Mouse (Mus musculus): ENCODE results near the gene Ube2h.

DNA sequence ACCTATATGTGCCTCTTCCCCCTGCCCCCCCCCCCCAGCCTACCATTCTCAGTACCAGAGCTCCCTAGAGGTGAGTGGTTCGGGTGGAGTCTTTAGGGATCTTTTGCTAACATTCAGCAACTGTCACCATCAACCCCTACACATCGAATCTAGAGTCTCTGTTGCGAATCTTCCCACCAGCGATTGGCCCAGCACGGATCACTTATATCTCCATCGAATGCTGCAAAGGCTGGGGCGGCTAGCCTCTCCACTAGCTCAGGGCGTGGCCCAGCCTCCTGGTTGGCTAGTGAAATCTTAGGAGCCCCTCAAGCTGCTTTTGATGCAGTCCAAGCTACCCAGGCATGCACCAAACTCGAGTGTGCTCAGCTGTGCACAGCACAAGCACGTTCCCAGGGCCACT lies 132.4 kb downstream of the Ube2h start:
- TF ChIP-seq CTCF (IDR thresholded peaks at IDR 0.05; ENCODE audit: extremely low read depth, insufficient read depth, insufficient read length, insufficient replicate concordance) (no peak), POLR2A (IDR thresholded peaks at IDR 0.05; ENCODE audit: low read depth, low read length) (no peak)

Measured in spleen, adult 2 months (tissue).